13 mouse cellular contexts compared by ENCODE assay signal in genomic region chr14:8029752-8030151, GRCm38 (mm10). TPM values are rescaled to one million over a fixed set of nuclear protein-coding genes. Genes with fewer than 3 reads are reported as not detected.
"Had no signal": no experiment of that assay in that cellular context is flagged by ENCODE, and none has a peak within 500 bp of the region (broad histone marks: within the 10 kb centered on the region; RNA-seq: fewer than 3 reads in every experiment).

No protein-coding gene starts in this region.

- H3K4me1 ChIP-seq: limb, embryonic 12.5 days; liver, embryonic 15.5 days had no signal

- H3K9ac ChIP-seq: limb, embryonic 12.5 days; liver, embryonic 15.5 days; midbrain, embryonic 13.5 days had no signal

- H3K4me2 ChIP-seq: limb, embryonic 12.5 days; liver, embryonic 11.5 days; liver, embryonic 15.5 days; midbrain, embryonic 13.5 days had no signal

- ATAC-seq: lung, postnatal 0 days; midbrain, embryonic 13.5 days had no signal

- DNase-seq: lung, adult 2 months; lung, postnatal 36 days; right cerebral cortex, postnatal 25 days; thymus, adult 18-20 months; thymus, postnatal 14 days had no signal

- H3K4me3 ChIP-seq: limb, embryonic 12.5 days; liver, embryonic 15.5 days; midbrain, embryonic 13.5 days had no signal

- H3K36me3 ChIP-seq: limb, embryonic 12.5 days; liver, embryonic 15.5 days; midbrain, embryonic 13.5 days had no signal

- H3K27ac ChIP-seq: limb, embryonic 12.5 days; liver, embryonic 15.5 days; midbrain, embryonic 13.5 days had no signal

- H3K9me3 ChIP-seq: limb, embryonic 12.5 days; liver, embryonic 15.5 days; midbrain, embryonic 13.5 days had no signal

- H3K27me3 ChIP-seq: limb, embryonic 12.5 days; liver, embryonic 15.5 days; midbrain, embryonic 13.5 days had no signal

RNA-seq across cellular contexts. Expression of gene Dnase1l3, which starts 35.4 kb away (rescaled TPM):
- total RNA-seq: layer of hippocampus, adult 8-10 months; left cerebral cortex, postnatal 36 days; midbrain, postnatal 0 days had no signal
- polyA plus RNA-seq: limb, embryonic 12.5 days had no signal
